In the genomic region with DNA sequence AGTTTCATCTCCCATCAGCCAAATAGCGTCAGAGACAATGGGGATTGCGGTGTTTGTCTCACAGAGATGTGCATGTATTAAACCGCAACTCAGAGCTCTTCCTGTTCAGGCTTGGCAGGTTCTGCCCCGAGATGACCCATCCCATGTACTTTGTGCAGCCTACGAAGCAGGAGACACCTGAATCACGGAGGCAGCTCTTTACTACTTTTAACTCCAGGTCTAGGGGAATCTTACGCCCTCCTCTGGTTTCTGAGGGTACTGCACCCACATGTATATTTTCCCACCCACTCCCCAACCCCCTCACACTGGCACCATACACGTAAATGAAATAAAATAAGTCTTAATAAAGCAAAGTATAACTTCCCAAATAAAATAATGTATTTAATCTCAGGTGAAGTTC, we compare ENCODE assay signal across 16 mouse cellular contexts. TPM values are rescaled to one million over a fixed set of nuclear protein-coding genes. Genes with fewer than 3 reads are reported as not detected.
DNase-seq lines count a peak whose midpoint lies in the region; ATAC-seq and TF ChIP-seq lines count a peak whose summit lies in the region.
"Had no signal": no experiment of that assay in that cellular context is flagged by ENCODE, and none has a peak within 500 bp of the region (broad histone marks: within the 10 kb centered on the region; RNA-seq: fewer than 3 reads in every experiment).

No protein-coding gene starts in this region.

- no peaks in the 10 kb centered on the region for H3K79me2 ChIP-seq in liver, adult 2 months (ENCODE audit: control insufficient read depth, insufficient read depth, low read length)

- no peak overlapping the region for H3K27ac ChIP-seq in forebrain, postnatal 0 days (ENCODE audit: low read depth, low read length)
- H3K27ac ChIP-seq in forebrain, embryonic 15.5 days (replicated peaks): no peak overlapping the region
- H3K27ac ChIP-seq in liver, adult 2 months (replicated peaks; ENCODE audit: insufficient read depth, low read depth, low read length): no peak overlapping the region
- H3K27ac ChIP-seq in liver, embryonic 11.5 days (ENCODE audit: low read depth, low read length): no peak overlapping the region
- no peak overlapping the region for H3K27ac ChIP-seq in bone marrow macrophage, adult 2 months (ENCODE audit: insufficient read depth, low read depth, low read length)
- H3K27ac ChIP-seq: forebrain, embryonic 10.5 days; hindbrain, embryonic 12.5 days; midbrain, embryonic 10.5 days; neural tube, embryonic 15.5 days had no signal

- H3K4me3 ChIP-seq in forebrain, postnatal 0 days (ENCODE audit: low read depth, low read length): no peak overlapping the region
- no peak overlapping the region for H3K4me3 ChIP-seq in forebrain, embryonic 15.5 days
- no peak overlapping the region for H3K4me3 ChIP-seq in liver, adult 2 months (ENCODE audit: insufficient read depth, low read depth, low read length)
- H3K4me3 ChIP-seq in liver, embryonic 11.5 days (ENCODE audit: low read depth, low read length): no peak overlapping the region
- no peak overlapping the region for H3K4me3 ChIP-seq in E14TG2a.4 (replicated peaks; ENCODE audit: low read length)
- no peak overlapping the region for H3K4me3 ChIP-seq in bone marrow macrophage, adult 2 months (ENCODE audit: insufficient read depth, low read length)
- H3K4me3 ChIP-seq: forebrain, embryonic 10.5 days; hindbrain, embryonic 12.5 days; midbrain, embryonic 10.5 days; neural tube, embryonic 15.5 days had no signal

- TF ChIP-seq CTCF in forebrain, postnatal 0 days (IDR thresholded peaks at IDR 0.05; ENCODE audit: low read depth): peak; percentile 20
- peak; percentile 25; the same call in 1 of the 2 replicates for TF ChIP-seq CTCF in liver, adult 2 months (IDR thresholded peaks at IDR 0.05; ENCODE audit: low read depth, low read length)
- TF ChIP-seq CTCF in E14TG2a.4 (conservative IDR thresholded peaks at IDR 0.05; ENCODE audit: low read length): peak; percentile 49
- peak; percentile 45 for TF ChIP-seq CTCF in bone marrow macrophage, adult 2 months (IDR thresholded peaks at IDR 0.05; ENCODE audit: low read depth, low read length)

- DNase-seq in forebrain, postnatal 0 days: no peak
- no peak for DNase-seq in liver, adult 2 months (ENCODE audit: extremely low read depth, low read depth, low spot score)
- no peak for DNase-seq in liver, embryonic 11.5 days (ENCODE audit: low spot score)
- DNase-seq in adrenal gland, postnatal 36 days: no peak
- DNase-seq in frontal cortex, postnatal 10 days (ENCODE audit: low spot score in 2 of 2): no peak
- DNase-seq: cerebellum, adult 18-20 months; kidney, adult 11 months; lung, postnatal 14 days; thymus, adult 2 months had no signal

- H3K36me3 ChIP-seq in forebrain, postnatal 0 days (ENCODE audit: insufficient read depth): no peaks in the 10 kb centered on the region
- H3K36me3 ChIP-seq in forebrain, embryonic 15.5 days: no peaks in the 10 kb centered on the region
- H3K36me3 ChIP-seq in liver, adult 2 months (ENCODE audit: control insufficient read depth, insufficient read depth, low read length): no peaks in the 10 kb centered on the region
- H3K36me3 ChIP-seq in liver, embryonic 11.5 days (ENCODE audit: control insufficient read depth, insufficient read depth, low read length): no peaks in the 10 kb centered on the region
- H3K36me3 ChIP-seq in E14TG2a.4 (ENCODE audit: insufficient read depth, low read length): no peaks in the 10 kb centered on the region
- H3K36me3 ChIP-seq: forebrain, embryonic 10.5 days; hindbrain, embryonic 12.5 days; midbrain, embryonic 10.5 days; neural tube, embryonic 15.5 days had no signal

- no peaks in the 10 kb centered on the region for H3K27me3 ChIP-seq in forebrain, postnatal 0 days (ENCODE audit: insufficient read depth, low read length)
- no peaks in the 10 kb centered on the region for H3K27me3 ChIP-seq in forebrain, embryonic 15.5 days
- H3K27me3 ChIP-seq in liver, adult 2 months (ENCODE audit: control insufficient read depth, insufficient read depth, low read length): no peaks in the 10 kb centered on the region
- no peaks in the 10 kb centered on the region for H3K27me3 ChIP-seq in liver, embryonic 11.5 days (replicated peaks; ENCODE audit: control insufficient read depth, insufficient read depth, low read length)
- no peaks in the 10 kb centered on the region for H3K27me3 ChIP-seq in E14TG2a.4 (ENCODE audit: insufficient read depth, low read length)
- H3K27me3 ChIP-seq: hindbrain, embryonic 12.5 days; neural tube, embryonic 15.5 days had no signal

- H3K4me1 ChIP-seq in forebrain, postnatal 0 days (ENCODE audit: insufficient read depth): no peaks in the 10 kb centered on the region
- no peaks in the 10 kb centered on the region for H3K4me1 ChIP-seq in forebrain, embryonic 15.5 days
- no peaks in the 10 kb centered on the region for H3K4me1 ChIP-seq in liver, adult 2 months (ENCODE audit: control insufficient read depth, insufficient read depth, low read length)
- H3K4me1 ChIP-seq in liver, embryonic 11.5 days (replicated peaks; ENCODE audit: control insufficient read depth, insufficient read depth, low read length): 0 out of 2 replicates have a peak, but pooled peaks cover 3% of the 10 kb centered on the region
- peaks cover 12% of the 10 kb centered on the region for H3K4me1 ChIP-seq in E14TG2a.4 (replicated peaks; ENCODE audit: low read depth, low read length)
- H3K4me1 ChIP-seq in bone marrow macrophage, adult 2 months (ENCODE audit: control insufficient read depth, insufficient read depth, low read length): peaks cover 8% of the 10 kb centered on the region
- H3K4me1 ChIP-seq: forebrain, embryonic 10.5 days; hindbrain, embryonic 12.5 days; midbrain, embryonic 10.5 days; neural tube, embryonic 15.5 days had no signal

- ATAC-seq in forebrain, postnatal 0 days: no peak
- ATAC-seq in forebrain, embryonic 15.5 days (replicated peaks): no peak
- no peak for ATAC-seq in liver, embryonic 11.5 days (replicated peaks; ENCODE audit: low FRiP score)

- no peak overlapping the region for H3K9ac ChIP-seq in forebrain, postnatal 0 days
- H3K9ac ChIP-seq in forebrain, embryonic 15.5 days (replicated peaks): no peak overlapping the region
- no peak overlapping the region for H3K9ac ChIP-seq in liver, adult 2 months (ENCODE audit: low read depth, low read length)
- H3K9ac ChIP-seq in liver, embryonic 11.5 days (ENCODE audit: low read depth, low read length): no peak overlapping the region
- H3K9ac ChIP-seq: hindbrain, embryonic 12.5 days; neural tube, embryonic 15.5 days had no signal

- WGBS in forebrain, postnatal 0 days: 89% methylated on average over 8 of the region's 8 CpGs
- WGBS in forebrain, embryonic 15.5 days: 89% methylated on average over 8 of the region's 8 CpGs
- WGBS in liver, adult 2 months: 89% methylated on average over 8 of the region's 8 CpGs
- 88% methylated on average over 8 of the region's 8 CpGs for whole genome bisulfite sequencing in liver, embryonic 11.5 days

- H3K4me2 ChIP-seq in forebrain, postnatal 0 days (ENCODE audit: low read depth): no peak overlapping the region
- no peak overlapping the region for H3K4me2 ChIP-seq in forebrain, embryonic 15.5 days (replicated peaks)
- no peak overlapping the region for H3K4me2 ChIP-seq in liver, embryonic 11.5 days
- H3K4me2 ChIP-seq: hindbrain, embryonic 12.5 days; neural tube, embryonic 15.5 days had no signal

- TF ChIP-seq POLR2A in liver, adult 2 months (IDR thresholded peaks at IDR 0.05; ENCODE audit: extremely low read depth, insufficient read depth, low read length): no peak
- no peak for TF ChIP-seq POLR2A in bone marrow macrophage, adult 2 months (IDR thresholded peaks at IDR 0.05; ENCODE audit: borderline replicate concordance, low read depth, low read length)

- H3K9me3 ChIP-seq in forebrain, postnatal 0 days (ENCODE audit: low read length): no peaks in the 10 kb centered on the region
- no peaks in the 10 kb centered on the region for H3K9me3 ChIP-seq in forebrain, embryonic 15.5 days
- H3K9me3 ChIP-seq in liver, embryonic 11.5 days (ENCODE audit: control insufficient read depth, low read length): no peaks in the 10 kb centered on the region
- no peaks in the 10 kb centered on the region for H3K9me3 ChIP-seq in E14TG2a.4 (ENCODE audit: low read length)
- H3K9me3 ChIP-seq: forebrain, embryonic 10.5 days; hindbrain, embryonic 12.5 days; midbrain, embryonic 10.5 days; neural tube, embryonic 15.5 days had no signal

RNA-seq across cellular contexts. Expression of a gene that starts 35.6 kb away (rescaled TPM):
- total RNA-seq in forebrain, postnatal 0 days (2014; rRNA removed): 0.62 TPM in 1 of 2 replicates, not detected in the other
- 0.14 and 0.15 TPM in 2 replicates for polyA plus RNA-seq in forebrain, postnatal 0 days (2015; fragmentation: Nextera tagmentation; extraction: Ambion mirVana)
- not detected in 2 replicates for polyA plus RNA-seq in forebrain, embryonic 15.5 days (2015; fragmentation: Nextera tagmentation; extraction: Ambion mirVana)
- total RNA-seq in liver, adult 2 months (2014; rRNA removed): 1.8 and 2.1 TPM in 2 replicates
- 0.39 and 0.84 TPM in 2 replicates for polyA plus RNA-seq in liver, adult 2 months (2012; rRNA removed)
- polyA plus RNA-seq in liver, embryonic 11.5 days (2014; fragmentation: Nextera tagmentation; extraction: Ambion mirVana): 0.25 and 0.66 TPM in 2 replicates
- polyA plus RNA-seq in bone marrow macrophage, adult 2 months (2012; ENCODE audit: insufficient read depth, insufficient read length, missing spikeins): 26.0 and 30.4 TPM in 2 replicates
- total RNA-seq in adrenal gland, postnatal 36 days (2021): 1 to 10 TPM in 1 of 2 experiments, under 1 TPM in 1; 0.82 to 1.7 TPM
- polyA plus RNA-seq: forebrain, embryonic 10.5 days; hindbrain, embryonic 12.5 days; midbrain, embryonic 10.5 days; neural tube, embryonic 15.5 days had no signal

Comparison
In these comparisons a context has a peak if more than half of its experiments do, and no peak if none do; other contexts are left out.
1. RNA of a gene that starts 35.6 kb away (polyA plus RNA-seq): 26.0 to 30.4 TPM in bone marrow macrophage, adult 2 months; 0.39 to 0.84 TPM in liver, adult 2 months, 0.25 to 0.66 TPM in liver, embryonic 11.5 days, 0.14 to 0.15 TPM in forebrain, postnatal 0 days and not detected in forebrain, embryonic 15.5 days; every median in the first group is over 10 times any median in the second.
2. Peak in every context shown above with its lines, with median percentiles within 50 percentile points of each other: CTCF ChIP-seq.